Mouse (Mus musculus) neural tube, embryonic 14.5 days (tissue): ENCODE results near the gene Spon2. TPM values are rescaled to one million over a fixed set of nuclear protein-coding genes. Genes with fewer than 3 reads are reported as not detected.

Experiments used
- ATAC-seq: fragments of 200-750 bp; cut with Nextera tagmentation; 2 replicates; pipeline ENCODE4 v1.8.0; 2017; ENCODE audit warnings: low read depth, mild to moderate bottlenecking, moderate TSS enrichment, moderate library complexity
- H3K27ac ChIP-seq: fragments of 300-500 bp; sonication (generic); 2 replicates; pipeline ENCODE4 v1.5.1; 2014; ENCODE audit warnings: low read depth, mild to moderate bottlenecking, control low read depth, low read length, moderate library complexity, mixed read lengths
- H3K27me3 ChIP-seq: fragments of 300-500 bp; sonication (generic); 2 replicates; pipeline ENCODE4 v1.6.1; 2014; ENCODE audit warnings: low read length; ENCODE audit not compliant: control insufficient read depth, insufficient read depth
- H3K36me3 ChIP-seq: fragments of 300-500 bp; sonication (generic); 2 replicates; pipeline ENCODE4 v1.6.1; 2014; ENCODE audit warnings: low read length, mixed read lengths; ENCODE audit not compliant: control insufficient read depth, insufficient read depth
- H3K4me1 ChIP-seq: fragments of 300-500 bp; sonication (generic); 2 replicates; pipeline ENCODE4 v1.6.1; 2014; ENCODE audit warnings: low read length; ENCODE audit not compliant: control insufficient read depth, insufficient read depth
- H3K4me2 ChIP-seq: fragments of 300-500 bp; sonication (generic); 2 replicates; pipeline ENCODE4 v1.6.1; 2014; ENCODE audit warnings: mild to moderate bottlenecking, low read depth, low read length, control low read depth
- H3K4me3 ChIP-seq: fragments of 300-500 bp; sonication (generic); 2 replicates; pipeline ENCODE4 v1.5.1; 2014; ENCODE audit warnings: low read depth, low read length, control low read depth, mixed read lengths
- H3K9ac ChIP-seq: fragments of 300-500 bp; sonication (generic); replicated peaks from 2 replicates; pipeline ENCODE4 v1.6.1; 2014; ENCODE audit warnings: low read depth, mild to moderate bottlenecking, control low read depth, low read length, mixed read lengths
- H3K9me3 ChIP-seq: fragments of 300-500 bp; sonication (generic); 2 replicates; pipeline ENCODE4 v1.6.1; 2016; ENCODE audit warnings: low read length; ENCODE audit not compliant: control insufficient read depth
- WGBS: fragments of 180-500 bp; shearing (Covaris S2); extraction: QIAGEN DNeasy Blood & Tissue Kit; methylation state at CpG from one replicate; pipeline ENCODE4 v1.1.7; 2014; 5-methylcytosine and 5-hydroxymethylcytosine counted together
- polyA plus RNA-seq: library from polyadenylated mRNA; unstranded; fragments of >200 nt; fragmentation: Nextera tagmentation; extraction: Ambion mirVana; gene quantifications from 2 replicates; pipeline ENCODE4 v1.2.1, GENCODE M21; 2014

The Spon2 gene
- polyA plus RNA-seq: 0.54 and 3.0 TPM in 2 replicates

- no peak for ATAC-seq
- Histone ChIP-seq H3K9me3 (no peaks in the 10 kb centered on the region), H3K4me1 (no peaks in the 10 kb centered on the region), H3K36me3 (no peaks in the 10 kb centered on the region), H3K27ac (no peak within 1 kb of the TSS), H3K4me3 (no peak within 1 kb of the TSS), H3K4me2 (no peak within 1 kb of the TSS), H3K9ac (no peak within 1 kb of the TSS), H3K27me3 (no peaks in the 10 kb centered on the region)
- 18% methylated on average over 5 of the region's 5 CpGs for WGBS
These were observed at the start of gene Spon2 for GRCm38 (mm10) chr5:33218081-33218480. Gene Spon2 (minus strand): TSS chr5:33218455.

GRCm38 (mm10) chr5:33254416-33254815 lies 36.2 kb upstream of the Spon2 start:
- H3K27me3 ChIP-seq: no peaks in the 10 kb centered on the region
- no peak overlapping the region for H3K4me3 ChIP-seq
- H3K36me3 ChIP-seq: peaks cover 97% of the 10 kb centered on the region
- no peaks in the 10 kb centered on the region for H3K4me1 ChIP-seq
- H3K9ac ChIP-seq: no peak overlapping the region
- no peaks in the 10 kb centered on the region for H3K9me3 ChIP-seq
- no peak overlapping the region for H3K27ac ChIP-seq
- WGBS: 91% methylated on average over 5 of the region's 5 CpGs
- H3K4me2 ChIP-seq: no peak overlapping the region
- ATAC-seq: no peak

GRCm38 (mm10) chr5:33248186-33248585 lies 29.9 kb upstream of the Spon2 start:
- ATAC-seq: no peak
- no peaks in the 10 kb centered on the region for H3K27me3 ChIP-seq
- H3K36me3 ChIP-seq: peaks cover 66% of the 10 kb centered on the region
- no peak overlapping the region for H3K9ac ChIP-seq
- H3K4me2 ChIP-seq: no peak overlapping the region
- H3K4me1 ChIP-seq: no peaks in the 10 kb centered on the region
- 89% methylated on average over 12 of the region's 12 CpGs for WGBS
- H3K27ac ChIP-seq: no peak overlapping the region
- no peaks in the 10 kb centered on the region for H3K9me3 ChIP-seq
- no peak overlapping the region for H3K4me3 ChIP-seq

- peaks cover 58% of the 10 kb centered on the region for H3K36me3 ChIP-seq
- H3K9me3 ChIP-seq: no peaks in the 10 kb centered on the region
- WGBS: 86% methylated on average over 2 of the region's 2 CpGs
- no peaks in the 10 kb centered on the region for H3K27me3 ChIP-seq
- no peak overlapping the region for H3K27ac ChIP-seq
- no peaks in the 10 kb centered on the region for H3K4me1 ChIP-seq
- H3K4me3 ChIP-seq: no peak overlapping the region
- no peak for ATAC-seq
- H3K4me2 ChIP-seq: no peak overlapping the region
- no peak overlapping the region for H3K9ac ChIP-seq
These were observed 29.1 kb upstream of the Spon2 start for GRCm38 (mm10) chr5:33247387-33247786.

- no peak for ATAC-seq
- no peaks in the 10 kb centered on the region for H3K27me3 ChIP-seq
- peaks cover 42% of the 10 kb centered on the region for H3K36me3 ChIP-seq
- no peaks in the 10 kb centered on the region for H3K9me3 ChIP-seq
- H3K27ac ChIP-seq: peak overlapping the region; percentile 48; the same call in 1 of the 2 replicates
- no peak overlapping the region for H3K4me2 ChIP-seq
- no peak overlapping the region for H3K9ac ChIP-seq
- H3K4me3 ChIP-seq: no peak overlapping the region
- WGBS: 89% methylated on average over 3 of the region's 3 CpGs
- no peaks in the 10 kb centered on the region for H3K4me1 ChIP-seq
These were observed 27.4 kb upstream of the Spon2 start for GRCm38 (mm10) chr5:33245701-33246100.

- H3K27ac ChIP-seq: no peak overlapping the region
- ATAC-seq: no peak
- no peak overlapping the region for H3K4me3 ChIP-seq
- no peaks in the 10 kb centered on the region for H3K9me3 ChIP-seq
- no peaks in the 10 kb centered on the region for H3K4me1 ChIP-seq
- H3K36me3 ChIP-seq: peaks cover 31% of the 10 kb centered on the region
- no peak overlapping the region for H3K4me2 ChIP-seq
- no peak overlapping the region for H3K9ac ChIP-seq
- H3K27me3 ChIP-seq: no peaks in the 10 kb centered on the region
- 78% methylated on average over 5 of the region's 5 CpGs for WGBS
These were observed 26.2 kb upstream of the Spon2 start for GRCm38 (mm10) chr5:33244377-33244920.

GRCm38 (mm10) chr5:33239934-33240333 lies 21.7 kb upstream of the Spon2 start:
- H3K36me3 ChIP-seq: no peaks in the 10 kb centered on the region
- H3K4me2 ChIP-seq: no peak overlapping the region
- H3K9ac ChIP-seq: no peak overlapping the region
- 66% methylated on average over 3 of the region's 3 CpGs for WGBS
- no peak overlapping the region for H3K4me3 ChIP-seq
- no peaks in the 10 kb centered on the region for H3K4me1 ChIP-seq
- no peak for ATAC-seq
- H3K9me3 ChIP-seq: no peaks in the 10 kb centered on the region
- no peak overlapping the region for H3K27ac ChIP-seq
- no peaks in the 10 kb centered on the region for H3K27me3 ChIP-seq

GRCm38 (mm10) chr5:33239111-33239714 lies 21.0 kb upstream of the Spon2 start:
- Histone ChIP-seq H3K9me3 (no peaks in the 10 kb centered on the region), H3K4me2 (no peak overlapping the region), H3K4me1 (no peaks in the 10 kb centered on the region), H3K27me3 (no peaks in the 10 kb centered on the region), H3K36me3 (no peaks in the 10 kb centered on the region), H3K4me3 (no peak overlapping the region), H3K27ac (no peak overlapping the region), H3K9ac (no peak overlapping the region)
- 83% methylated on average over 3 of the region's 3 CpGs for WGBS
- peak; percentile 34; the same call in 1 of the 2 replicates for ATAC-seq

GRCm38 (mm10) chr5:33238256-33238645 lies 20.0 kb upstream of the Spon2 start:
- WGBS: 75% methylated on average over 3 of the region's 3 CpGs

More at GRCm38 (mm10) chr5:33238256-33238645, 20.0 kb upstream of the Spon2 start:
- ATAC-seq: no peak
- Histone ChIP-seq H3K9ac (no peak overlapping the region), H3K27me3 (no peaks in the 10 kb centered on the region), H3K9me3 (no peaks in the 10 kb centered on the region), H3K27ac (no peak overlapping the region), H3K4me2 (no peak overlapping the region), H3K36me3 (no peaks in the 10 kb centered on the region), H3K4me1 (no peaks in the 10 kb centered on the region), H3K4me3 (no peak overlapping the region)
